Mouse (Mus musculus) thymus, adult 18-20 months (tissue): ENCODE data around the gene Vma21-ps.
"Not testable (repeated sequence)": the region's sequence is repeated elsewhere in the genome, so short reads cannot be mapped to it uniquely, and the experiment has no call there.

Experiments
- DNase-seq, 2 experiments: peaks; one replicate each; pipeline ENCODE4 v3.0.0; 2022; ENCODE audit warnings: mixed read lengths in 2 of 2

The Vma21-ps gene

DNA sequence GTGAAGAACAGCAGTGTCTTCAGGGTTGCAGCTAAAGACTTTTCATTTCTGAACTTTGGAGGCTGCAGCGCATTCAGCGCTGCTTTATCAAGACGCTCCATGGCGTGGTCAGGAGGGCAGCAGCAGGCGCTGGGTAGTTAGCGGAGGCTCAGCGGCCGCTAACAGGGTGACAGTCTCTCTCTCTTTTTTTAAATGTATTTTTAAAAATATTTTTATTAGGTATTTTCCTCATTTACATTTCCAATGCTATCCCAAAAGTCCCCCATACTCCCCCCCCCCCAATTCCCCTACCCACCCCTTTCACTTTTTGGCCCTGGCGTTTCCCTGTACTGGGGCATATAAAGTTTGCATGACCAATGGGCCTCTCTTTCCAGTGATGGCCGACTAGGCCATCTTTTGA lies at the start of gene Vma21-ps:
Gene Vma21-ps (minus strand): TSS at position 101 of the 400 bp plus-strand sequence.
- DNase-seq, result not testable (repeated sequence)

DNA sequence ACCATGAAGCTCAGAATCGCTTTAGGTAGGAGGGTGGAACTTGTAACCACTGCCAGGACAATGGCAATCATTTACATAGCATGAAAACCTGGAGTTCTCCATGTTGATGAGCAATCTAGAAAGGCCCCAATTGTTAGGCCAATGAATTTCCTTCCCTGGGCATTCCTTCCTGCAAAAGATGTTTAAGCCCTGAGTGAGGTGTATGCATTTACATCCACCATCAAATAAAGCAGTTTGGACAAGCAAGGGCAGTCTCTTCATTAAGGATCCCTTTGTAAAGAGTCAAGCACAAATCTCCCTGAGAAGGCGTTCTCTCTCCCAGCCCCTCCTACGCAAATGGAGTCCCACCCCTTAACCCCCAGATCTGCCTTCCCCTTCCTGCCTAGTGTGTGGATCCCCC lies 46.0 kb upstream of the Vma21-ps start:
- no peak for DNase-seq

DNA sequence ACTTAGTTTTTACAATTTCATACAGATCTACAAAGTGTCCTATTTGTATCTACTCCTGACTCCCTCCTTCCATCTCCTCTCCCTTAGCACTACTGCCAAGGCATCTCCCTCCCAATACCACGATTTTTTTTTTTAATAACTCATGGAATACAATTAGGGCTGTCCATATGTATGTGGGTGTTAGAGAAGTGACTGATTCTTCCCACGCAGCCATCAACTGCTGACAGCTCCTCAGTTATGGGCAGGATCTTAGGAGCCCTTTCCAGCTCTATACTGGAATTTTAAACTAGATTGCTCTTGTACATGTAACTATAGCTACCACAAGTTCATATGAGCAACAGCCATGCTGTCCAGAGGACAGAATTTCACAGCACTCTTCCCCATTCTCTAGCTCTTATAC lies 33.6 kb upstream of the Vma21-ps start:
- no peak for DNase-seq

DNA sequence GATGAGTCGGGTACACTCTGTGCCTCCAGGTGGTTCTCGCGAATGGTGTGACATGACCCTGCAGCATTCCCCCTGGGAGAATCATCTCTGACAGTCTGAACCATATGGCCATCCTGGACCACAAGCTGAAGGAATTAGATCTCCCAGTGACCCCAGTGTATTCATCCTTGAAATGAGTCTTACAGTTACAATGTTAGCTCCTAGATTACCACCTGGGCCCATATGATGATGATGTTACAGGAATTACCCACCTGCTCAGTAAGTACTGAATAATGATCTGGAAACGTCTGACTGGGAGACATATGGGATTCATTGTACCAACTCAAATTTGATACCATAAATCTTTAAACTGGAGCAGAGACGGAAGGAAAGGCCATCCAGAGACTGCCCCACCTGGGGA lies 29.4 kb upstream of the Vma21-ps start:
- DNase-seq, result no peak

DNA sequence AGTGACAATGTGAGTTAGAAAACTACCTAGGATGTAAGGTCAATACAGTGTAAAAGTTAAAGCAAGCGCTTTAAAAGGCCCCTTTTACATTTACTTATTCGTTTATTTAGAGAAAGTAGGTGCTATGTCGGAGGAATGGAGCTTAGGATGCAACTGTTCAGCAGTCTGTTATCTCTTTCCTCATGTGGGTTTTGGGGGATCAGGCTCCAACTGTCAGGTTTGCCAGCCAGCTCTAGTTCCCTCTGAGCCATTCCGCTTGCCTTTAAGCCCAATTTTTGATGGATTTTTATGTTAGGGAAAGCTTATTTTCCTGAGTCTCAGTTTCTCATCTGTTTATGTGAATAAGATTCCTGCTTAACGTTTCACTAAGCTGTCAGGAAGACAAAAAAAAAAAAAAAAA lies 22.3 kb upstream of the Vma21-ps start:
- DNase-seq, result no peak

DNA sequence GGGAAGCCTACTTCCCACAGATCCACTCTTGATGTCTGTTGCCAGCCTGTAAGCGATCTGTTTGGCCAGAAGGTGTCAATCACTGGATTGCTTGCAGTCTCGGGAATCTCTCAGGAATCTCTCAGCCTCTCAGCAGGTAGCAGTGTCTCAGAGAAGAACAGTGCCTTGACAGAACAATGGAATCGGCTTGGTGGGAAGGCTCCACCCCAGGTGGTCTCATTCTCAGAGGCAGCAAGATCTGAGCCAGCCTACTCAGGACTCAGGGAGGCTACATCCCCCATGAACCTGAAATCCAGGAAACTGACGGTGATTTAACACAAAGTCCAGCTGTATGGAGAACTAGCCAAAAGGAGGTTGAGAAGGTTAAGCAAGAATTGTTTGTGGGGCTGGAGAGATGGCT lies 20.5 kb upstream of the Vma21-ps start:
- no peak for DNase-seq

DNA sequence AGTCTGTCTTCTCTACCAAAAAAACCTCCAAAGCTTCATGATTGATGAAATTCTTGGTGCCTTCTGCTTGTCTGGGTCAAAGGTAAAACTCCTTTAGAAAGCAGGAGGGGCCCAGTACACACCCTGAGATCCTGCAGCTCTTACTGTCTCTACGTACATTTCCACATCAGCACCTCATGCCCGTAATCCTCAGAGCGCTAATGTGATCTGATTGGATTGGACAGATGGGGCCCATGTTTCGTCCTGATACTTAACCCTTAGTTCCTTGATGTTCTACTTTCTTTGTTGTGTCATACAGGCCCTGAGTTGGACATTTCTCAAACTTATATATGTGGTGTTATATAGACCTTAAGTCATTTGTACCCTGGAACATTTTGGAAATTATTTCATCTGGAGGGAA lies 9.6 kb downstream of the Vma21-ps start:
- no peak for DNase-seq

DNA sequence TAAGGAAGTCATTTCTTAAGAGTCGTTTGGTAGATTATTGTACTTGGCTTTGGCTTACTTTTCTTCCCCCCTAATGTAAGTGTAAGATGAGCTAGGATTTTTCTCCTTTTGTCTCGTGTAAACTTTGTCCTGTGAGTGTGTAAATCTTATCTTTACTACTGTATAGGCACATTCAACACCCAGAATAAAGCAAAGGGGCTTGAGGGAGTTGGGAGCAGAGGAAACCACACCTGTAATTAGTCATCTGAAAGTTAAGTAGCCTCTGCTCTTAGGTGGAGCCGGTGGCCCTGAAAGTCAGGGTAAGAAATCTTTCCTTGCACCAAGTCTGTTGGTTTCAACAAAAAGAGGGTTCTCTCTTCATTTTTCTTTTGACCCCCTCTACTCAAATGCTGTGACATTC lies 23.6 kb downstream of the Vma21-ps start:
- no peak for DNase-seq

DNA sequence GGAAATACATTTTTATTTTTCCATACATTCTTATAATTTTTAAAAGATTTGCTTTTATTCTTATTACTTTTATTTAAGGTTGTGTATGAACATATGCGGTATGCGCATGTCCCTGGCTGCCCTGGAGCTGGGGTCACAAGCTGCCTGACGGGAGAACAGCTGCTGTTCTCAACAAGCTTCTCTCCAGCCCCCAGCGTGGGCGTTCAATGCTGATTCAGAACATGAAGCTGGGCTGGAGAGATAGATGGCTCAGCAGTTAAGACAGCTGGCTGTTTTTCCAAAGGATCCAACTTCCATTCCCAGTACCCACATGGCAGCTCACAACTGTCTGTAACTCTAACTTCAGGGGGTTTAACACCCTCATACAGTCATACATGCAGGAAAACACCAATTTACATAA lies 35.7 kb downstream of the Vma21-ps start:
- DNase-seq, result no peak

DNA sequence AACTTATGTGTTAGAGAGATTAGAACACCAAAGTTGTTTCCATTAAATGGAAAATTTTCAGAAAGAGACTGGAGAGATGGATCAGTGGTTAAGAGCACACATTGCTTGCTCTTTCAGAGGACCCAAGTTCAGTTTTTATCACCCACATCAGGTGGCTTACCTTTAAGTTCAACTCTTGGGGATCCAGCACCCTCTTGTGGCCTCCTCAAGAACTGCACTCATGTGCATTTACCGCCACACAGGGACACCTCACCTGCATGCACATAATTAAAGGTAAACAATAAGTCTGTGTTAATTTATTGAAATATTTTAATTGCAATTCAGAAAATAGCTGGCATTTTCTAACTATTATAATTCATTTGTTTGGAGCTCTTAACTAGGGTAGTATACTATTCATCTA lies 37.3 kb downstream of the Vma21-ps start:
- no peak for DNase-seq
